Mouse (Mus musculus) small intestine, adult 2 months (tissue): Measurements from ENCODE around the gene Cabp2.

Source experiments
- CTCF ChIP-seq: fragments of 200-500 bp; IDR thresholded peaks from 2 replicates; pipeline ENCODE4 v1.5.1; 2012; ENCODE audit warnings: low read depth, mild to moderate bottlenecking, control low read depth, inconsistent platforms, low read length, moderate library complexity, mixed read lengths; ENCODE audit not compliant: insufficient replicate concordance, insufficient read length; ENCODE audit errors: extremely low read depth
- POLR2A ChIP-seq: fragments of 200-500 bp; IDR thresholded peaks from 2 replicates; pipeline ENCODE4 v1.6.1; 2012; ENCODE audit warnings: low read depth, mild to moderate bottlenecking, control low read depth, inconsistent platforms, low read length, moderate library complexity

- TF ChIP-seq POLR2A: no peak
- TF ChIP-seq CTCF: no peak
Measured at GRCm38 (mm10) chr19:4072706-4073424, 8.5 kb upstream of the Cabp2 start.
